Mouse (Mus musculus) lung, embryonic 14.5 days (tissue): ENCODE results near the gene Smurf2. TPM values are rescaled to one million over a fixed set of nuclear protein-coding genes. Genes with fewer than 3 reads are reported as not detected.
"Not testable (repeated sequence)": the region's sequence is repeated elsewhere in the genome, so short reads cannot be mapped to it uniquely, and the experiment has no call there.

Source experiments
- ATAC-seq: fragments of 200-750 bp; cut with Nextera tagmentation; 2 replicates; pipeline ENCODE4 v1.8.0; 2017; ENCODE audit warnings: mild to moderate bottlenecking, moderate TSS enrichment, moderate library complexity; ENCODE audit not compliant: insufficient read depth
- DNase-seq: peaks from one replicate; pipeline ENCODE4 v3.0.0-alpha.2; 2015
- H3K27ac ChIP-seq: fragments of 300-500 bp; sonication (generic); 2 replicates; pipeline ENCODE4 v1.5.1; 2014; ENCODE audit warnings: low read depth, mild to moderate bottlenecking, moderate library complexity
- H3K27me3 ChIP-seq: fragments of 300-500 bp; sonication (generic); 2 replicates; pipeline ENCODE4 v1.6.1; 2014; ENCODE audit warnings: low read length, control low read depth; ENCODE audit not compliant: insufficient read depth
- H3K36me3 ChIP-seq: fragments of 300-500 bp; sonication (generic); 2 replicates; pipeline ENCODE4 v1.6.1; 2014; ENCODE audit warnings: control low read depth; ENCODE audit not compliant: insufficient read depth
- H3K4me1 ChIP-seq: fragments of 300-500 bp; sonication (generic); 2 replicates; pipeline ENCODE4 v1.6.1; 2014; ENCODE audit warnings: antibody characterized with exemption, control low read depth; ENCODE audit not compliant: insufficient read depth
- H3K4me2 ChIP-seq: fragments of 300-500 bp; sonication (generic); 2 replicates; pipeline ENCODE4 v1.6.1; 2014; ENCODE audit warnings: mild to moderate bottlenecking
- H3K4me3 ChIP-seq: fragments of 300-500 bp; sonication (generic); 2 replicates; pipeline ENCODE4 v1.5.1; 2014; ENCODE audit warnings: low read depth, low read length
- H3K9ac ChIP-seq: fragments of 300-500 bp; sonication (generic); 2 replicates; pipeline ENCODE4 v1.6.1; 2014
- H3K9me3 ChIP-seq: fragments of 300-500 bp; sonication (generic); 2 replicates; pipeline ENCODE4 v1.6.1; 2016; ENCODE audit warnings: low read depth, low read length, control low read depth
- CTCF ChIP-seq: IDR thresholded peaks from 2 replicates; pipeline ENCODE4 v1.5.1; 2016; ENCODE audit warnings: antibody characterized with exemption, low read depth
- WGBS: fragments of 180-500 bp; shearing (Covaris S2); extraction: QIAGEN DNeasy Blood & Tissue Kit; methylation state at CpG from one replicate; pipeline ENCODE4 v1.1.7; 2014; 5-methylcytosine and 5-hydroxymethylcytosine counted together
- polyA plus RNA-seq: library from polyadenylated mRNA; unstranded; fragments of >200 nt; fragmentation: Nextera tagmentation; extraction: Ambion mirVana; gene quantifications from 2 replicates; pipeline ENCODE4 v1.2.1, GENCODE M21; 2014

The Smurf2 gene
- polyA plus RNA-seq, 1 experiment from 2014 or later = 21.5 TPM

DNA sequence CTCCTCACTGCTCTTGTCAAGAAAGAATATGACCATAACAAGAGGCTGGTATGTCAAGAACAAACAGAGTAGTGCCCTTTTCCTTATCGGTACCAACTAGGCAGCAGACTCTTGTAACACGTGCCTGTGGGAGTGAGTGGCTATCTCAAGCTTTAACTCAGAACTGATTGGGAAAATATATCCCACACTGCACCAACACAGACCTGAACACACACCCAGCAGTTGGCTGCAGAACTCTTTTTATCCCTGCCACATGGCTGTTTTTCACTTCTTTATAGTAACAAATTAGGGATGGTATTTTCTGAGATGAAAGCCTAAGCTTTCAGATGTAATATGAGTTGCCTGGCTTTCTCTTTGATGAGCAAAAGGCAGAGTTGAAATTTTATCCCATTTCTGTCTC is 104.8 kb downstream of the Smurf2 start:
- Histone ChIP-seq H3K4me3 (no peak overlapping the region), H3K36me3 (peaks cover 97% of the 10 kb centered on the region), H3K4me1 (no peaks in the 10 kb centered on the region), H3K9me3 (no peaks in the 10 kb centered on the region), H3K9ac (no peak overlapping the region), H3K4me2 (no peak overlapping the region), H3K27me3 (no peaks in the 10 kb centered on the region), H3K27ac (no peak overlapping the region)
- 53% methylated on average over 2 of the region's 2 CpGs for WGBS
- DNase-seq (no peak), ATAC-seq (no peak)
- no peak for TF ChIP-seq CTCF

DNA sequence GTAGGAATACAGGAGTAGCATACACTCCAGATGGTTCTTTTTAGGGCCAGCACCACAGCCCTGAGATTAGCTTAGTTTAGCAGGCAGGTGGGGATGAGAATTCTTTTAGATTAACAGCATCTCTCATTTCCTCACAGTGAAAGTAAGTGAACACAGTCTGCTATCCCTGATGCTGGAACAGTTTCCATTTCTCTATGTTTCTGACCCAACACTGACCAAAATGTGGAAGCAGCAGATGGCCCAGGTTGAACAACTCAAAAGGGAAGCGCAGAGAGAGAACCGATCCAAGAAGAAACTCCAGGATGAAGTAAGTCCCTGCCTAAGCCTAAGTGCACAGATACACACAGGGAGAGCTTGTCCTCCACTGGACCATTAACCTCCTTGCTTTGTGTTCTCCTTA is 105.2 kb downstream of the Smurf2 start:
- no peak for TF ChIP-seq CTCF
- Histone ChIP-seq H3K4me1 (no peaks in the 10 kb centered on the region), H3K36me3 (peaks cover 97% of the 10 kb centered on the region), H3K4me2 (no peak overlapping the region), H3K9me3 (no peaks in the 10 kb centered on the region), H3K4me3 (no peak overlapping the region), H3K9ac (no peak overlapping the region), H3K27me3 (no peaks in the 10 kb centered on the region), H3K27ac (no peak overlapping the region)
- ATAC-seq (no peak), DNase-seq (no peak)
- 93% methylated on average over 2 of the region's 2 CpGs for WGBS

DNA sequence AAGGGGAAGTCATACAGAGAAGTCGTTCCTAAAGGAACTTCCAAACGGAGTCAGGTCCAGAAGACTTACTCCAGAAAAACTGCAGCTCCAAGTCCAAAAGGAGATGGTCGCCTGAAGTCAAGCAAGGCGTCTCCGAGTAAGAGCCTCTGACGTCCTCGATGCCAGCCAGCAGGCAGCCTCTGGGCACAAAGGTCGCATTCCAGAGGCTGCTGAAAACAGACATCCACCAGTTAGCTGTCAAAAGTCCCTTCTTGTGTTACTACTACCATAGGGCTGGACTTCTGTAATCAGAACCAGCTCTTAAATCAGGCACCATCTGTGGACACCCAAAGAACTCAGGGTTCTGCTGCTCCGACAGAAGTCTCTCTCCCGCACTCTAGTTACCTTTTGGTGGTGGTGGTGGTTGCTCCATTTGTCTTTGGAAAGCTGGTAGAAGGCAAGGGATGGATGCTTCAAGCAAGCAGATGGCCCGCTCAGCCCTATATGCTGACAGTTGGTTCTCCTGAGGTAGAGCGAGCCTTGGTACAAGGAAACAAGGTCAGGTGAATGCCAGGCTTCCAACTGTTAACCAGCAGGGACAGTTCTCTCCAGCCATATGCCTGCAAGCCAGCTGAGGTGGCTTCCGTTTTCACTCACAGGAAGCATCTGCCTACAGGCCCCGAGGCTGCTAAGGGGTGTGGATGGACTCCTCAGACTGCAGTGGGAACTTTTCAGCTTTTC is 105.8 kb downstream of the Smurf2 start:
- no peak overlapping the region for H3K27ac ChIP-seq

GRCm38 (mm10) chr11:106812410-106813136 is 107.9 kb downstream of the Smurf2 start:
- H3K4me2 ChIP-seq = no peak overlapping the region
- H3K27ac ChIP-seq = no peak overlapping the region
- no peak for ATAC-seq
- no peaks in the 10 kb centered on the region for H3K27me3 ChIP-seq
- no peak overlapping the region for H3K9ac ChIP-seq
- H3K4me1 ChIP-seq = no peaks in the 10 kb centered on the region
- no peaks in the 10 kb centered on the region for H3K9me3 ChIP-seq
- H3K4me3 ChIP-seq = no peak overlapping the region
- TF ChIP-seq CTCF = no peak
- H3K36me3 ChIP-seq = peaks cover 89% of the 10 kb centered on the region
- 82% methylated on average over 7 of the region's 7 CpGs for WGBS
- DNase-seq = no peak

More for the DNA sequence above, 105.8 kb downstream of the Smurf2 start:
- H3K4me3 ChIP-seq = no peak overlapping the region
- 67% methylated on average over 14 of the region's 14 CpGs for WGBS
- H3K36me3 ChIP-seq = peaks cover 98% of the 10 kb centered on the region
- H3K4me1 ChIP-seq = no peaks in the 10 kb centered on the region
- no peak overlapping the region for H3K4me2 ChIP-seq
- H3K27me3 ChIP-seq = no peaks in the 10 kb centered on the region
- DNase-seq (no peak), ATAC-seq (no peak)
- H3K9ac ChIP-seq = no peak overlapping the region
- no peak for TF ChIP-seq CTCF
- H3K9me3 ChIP-seq = no peaks in the 10 kb centered on the region

GRCm38 (mm10) chr11:106807442-106807841 is 113.1 kb downstream of the Smurf2 start:
- DNase-seq, H3K4me3 ChIP-seq, H3K27ac ChIP-seq, H3K4me1 ChIP-seq, H3K9ac ChIP-seq, H3K9me3 ChIP-seq, H3K27me3 ChIP-seq, H3K4me2 ChIP-seq, ATAC-seq: not testable (repeated sequence)
- peaks cover 68% of the 10 kb centered on the region for H3K36me3 ChIP-seq
- WGBS = 73% methylated on average over 1 of the region's 1 CpGs

GRCm38 (mm10) chr11:106802069-106802627 is 118.4 kb downstream of the Smurf2 start:
- Histone ChIP-seq H3K27me3 (no peaks in the 10 kb centered on the region), H3K4me1 (no peaks in the 10 kb centered on the region), H3K9me3 (no peaks in the 10 kb centered on the region), H3K4me2 (no peak overlapping the region), H3K27ac (no peak overlapping the region), H3K4me3 (no peak overlapping the region), H3K9ac (no peak overlapping the region), H3K36me3 (peaks cover 78% of the 10 kb centered on the region)
- no peak for TF ChIP-seq CTCF
- no peak for ATAC-seq
- 88% methylated on average over 10 of the region's 10 CpGs for WGBS
- no peak for DNase-seq

DNA sequence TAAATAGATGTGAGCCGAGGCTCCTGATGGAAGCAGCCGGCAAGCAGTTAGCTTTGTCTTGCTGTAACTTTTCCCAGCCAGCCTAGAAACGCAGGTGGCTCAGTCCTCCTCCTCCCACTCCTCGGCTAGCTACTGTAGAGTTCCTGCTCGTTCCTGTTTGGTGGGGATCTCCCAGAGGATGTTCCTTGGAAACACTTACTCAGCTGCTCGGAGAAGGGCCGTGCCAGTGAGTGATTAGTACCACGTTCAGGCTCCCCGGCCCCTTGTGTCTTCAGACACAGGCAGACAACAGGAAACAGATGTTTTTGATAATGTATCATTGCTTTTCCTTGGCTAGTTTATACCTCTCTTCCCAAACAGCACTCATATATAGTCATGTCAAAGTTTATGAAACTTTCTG is 124.8 kb downstream of the Smurf2 start:
- no peak for ATAC-seq
- no peak overlapping the region for H3K9ac ChIP-seq
- 34% methylated on average over 9 of the region's 9 CpGs for WGBS

More for the DNA sequence above, 124.8 kb downstream of the Smurf2 start:
- no peaks in the 10 kb centered on the region for H3K4me1 ChIP-seq
- H3K27ac ChIP-seq = no peak overlapping the region
- DNase-seq = no peak
- peaks cover 88% of the 10 kb centered on the region for H3K36me3 ChIP-seq
- TF ChIP-seq CTCF = no peak
- H3K27me3 ChIP-seq = no peaks in the 10 kb centered on the region
- no peaks in the 10 kb centered on the region for H3K9me3 ChIP-seq
- H3K4me2 ChIP-seq = no peak overlapping the region
- H3K4me3 ChIP-seq = no peak overlapping the region
